Mouse (Mus musculus): ENCODE results near the gene Jph3.

Jph3 gene

GRCm38 (mm10) chr8:121729323-121729722 lies at the start of gene Jph3:
TSS of gene Jph3 (plus strand) at chr8:121729623.
- DNase-seq: no peak

GRCm38 (mm10) chr8:121680896-121681295 lies 48.5 kb upstream of the Jph3 start:
- no peak for DNase-seq

GRCm38 (mm10) chr8:121681457-121681856 lies 48.0 kb upstream of the Jph3 start:
- DNase-seq: no peak

- no peak for DNase-seq
Observed at GRCm38 (mm10) chr8:121683083-121683832, 46.2 kb upstream of the Jph3 start.

- DNase-seq: peak; percentile 81 to 85
Observed at GRCm38 (mm10) chr8:121685419-121685818, 44.0 kb upstream of the Jph3 start.

GRCm38 (mm10) chr8:121687455-121688161 lies 41.8 kb upstream of the Jph3 start:
- peak in 1 of 2 experiments; percentile 40 for DNase-seq

GRCm38 (mm10) chr8:121688496-121688895 lies 40.9 kb upstream of the Jph3 start:
- no peak for DNase-seq

- peak; percentile 69 to 74 for DNase-seq
Observed at GRCm38 (mm10) chr8:121694453-121694852, 35.0 kb upstream of the Jph3 start.

GRCm38 (mm10) chr8:121695585-121696184 lies 33.7 kb upstream of the Jph3 start:
- peak; percentile 21 to 41 for DNase-seq

- DNase-seq: peak; percentile 51 to 52
Observed at GRCm38 (mm10) chr8:121697735-121698614, 31.4 kb upstream of the Jph3 start.

- peak in 1 of 2 experiments; percentile 20 for DNase-seq
Observed at GRCm38 (mm10) chr8:121698615-121699101, 30.8 kb upstream of the Jph3 start.

GRCm38 (mm10) chr8:121699936-121700335 lies 29.5 kb upstream of the Jph3 start:
- DNase-seq: no peak

GRCm38 (mm10) chr8:121705174-121705573 lies 24.2 kb upstream of the Jph3 start:
- DNase-seq: no peak

GRCm38 (mm10) chr8:121706956-121707355 lies 22.5 kb upstream of the Jph3 start:
- no peak for DNase-seq

- peak in 1 of 2 experiments; percentile 28 for DNase-seq
Observed at GRCm38 (mm10) chr8:121708406-121708805, 21.0 kb upstream of the Jph3 start.

- DNase-seq: no peak
Observed at GRCm38 (mm10) chr8:121717502-121717901, 11.9 kb upstream of the Jph3 start.

- DNase-seq: peak; percentile 93
Observed at GRCm38 (mm10) chr8:121717982-121718425, 11.4 kb upstream of the Jph3 start.

- no peak for DNase-seq
Observed at GRCm38 (mm10) chr8:121718925-121719324, 10.5 kb upstream of the Jph3 start.

- no peak for DNase-seq
Observed at GRCm38 (mm10) chr8:121721072-121721471, 8.4 kb upstream of the Jph3 start.

- DNase-seq: no peak
Observed at GRCm38 (mm10) chr8:121723846-121724245, 5.6 kb upstream of the Jph3 start.

- no peak for DNase-seq
Observed at GRCm38 (mm10) chr8:121727164-121727563, 2.3 kb upstream of the Jph3 start.

- no peak for DNase-seq
Observed at GRCm38 (mm10) chr8:121729754-121730153, 331 bp downstream of the Jph3 start.
